Mouse (Mus musculus): Measurements from ENCODE around the gene Coro6.

Coro6 gene

DNA sequence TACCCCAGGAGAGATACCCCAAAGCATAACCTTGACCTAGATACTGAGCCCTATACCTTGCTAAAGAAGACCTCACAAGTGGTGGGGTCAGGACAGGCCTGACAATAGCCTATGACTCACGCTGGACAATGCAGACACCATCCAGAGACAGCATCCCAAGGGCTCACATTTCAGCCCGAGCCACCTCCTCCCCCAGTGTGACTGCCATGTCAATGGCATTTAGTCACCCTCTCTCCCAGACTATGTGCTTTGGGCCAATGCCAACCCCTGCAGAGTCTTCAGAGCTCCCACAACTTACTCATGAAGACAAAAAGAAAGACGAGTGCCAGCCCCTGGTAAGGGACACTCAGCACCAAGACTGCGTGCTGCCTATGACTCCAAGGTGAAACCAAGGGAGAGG is 2.5 kb downstream of the Coro6 start:
- no peak for DNase-seq (ENCODE audit: low spot score in 2 of 2)

DNA sequence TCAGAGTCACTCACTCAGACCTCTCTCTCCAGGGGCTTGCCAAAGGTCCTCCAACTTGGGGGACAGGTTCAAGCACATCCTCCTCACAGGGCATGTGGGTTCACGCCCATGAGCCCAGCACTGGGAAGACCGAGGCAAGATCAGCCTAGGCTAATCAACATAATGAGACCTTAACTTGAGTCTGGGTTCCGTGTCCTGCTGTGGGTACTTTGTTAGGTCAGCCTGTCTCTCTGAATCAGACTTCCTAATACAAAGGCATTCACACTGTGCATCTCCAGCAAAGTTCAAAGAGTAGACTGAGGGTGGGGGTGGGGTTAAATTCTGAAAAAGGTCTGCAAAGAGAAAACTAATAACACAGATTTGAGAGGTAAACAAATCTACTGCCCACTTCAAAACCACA is 2.9 kb downstream of the Coro6 start:
- no peak for DNase-seq (ENCODE audit: low spot score in 2 of 2)

DNA sequence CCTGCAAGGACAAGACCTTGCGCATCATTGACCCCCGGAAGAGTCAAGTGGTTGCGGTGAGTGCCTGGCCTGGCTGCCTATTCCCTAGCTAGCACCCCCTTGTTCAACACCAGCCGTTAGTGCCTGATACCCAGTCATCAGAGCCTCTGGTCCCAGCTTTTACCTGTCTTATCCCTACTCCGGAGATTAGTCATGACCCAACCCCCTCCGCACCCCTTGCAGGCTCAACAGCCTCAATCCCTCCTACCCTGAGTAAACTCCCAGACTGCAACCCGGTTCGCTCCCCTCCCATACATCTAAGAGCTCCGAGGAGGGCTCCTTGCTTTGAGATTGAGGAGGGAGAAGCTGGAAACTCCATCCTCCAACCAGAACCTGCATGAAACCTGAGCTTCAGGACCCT is 4.3 kb downstream of the Coro6 start:
- no peak for DNase-seq (ENCODE audit: low spot score in 2 of 2)

DNA sequence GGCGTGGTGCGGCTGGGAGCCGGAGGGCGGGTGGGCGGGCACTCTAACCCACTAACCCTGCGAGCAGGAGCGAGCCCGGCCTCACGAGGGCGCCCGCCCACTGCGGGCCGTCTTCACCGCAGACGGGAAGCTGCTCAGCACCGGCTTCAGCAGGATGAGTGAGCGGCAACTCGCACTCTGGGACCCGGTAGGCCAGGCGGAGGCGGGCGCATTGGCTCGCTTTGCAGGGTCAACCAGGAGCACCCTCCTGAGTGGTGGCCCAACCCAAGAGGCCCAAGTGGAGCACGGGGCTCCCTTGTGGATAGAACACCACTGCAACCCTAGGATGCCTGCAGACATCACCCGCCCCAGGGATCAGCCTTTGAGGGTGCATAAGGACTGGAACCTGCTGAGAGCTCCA is 4.9 kb downstream of the Coro6 start:
- peak; percentile 61 to 75 for DNase-seq (ENCODE audit: low spot score in 2 of 2)

DNA sequence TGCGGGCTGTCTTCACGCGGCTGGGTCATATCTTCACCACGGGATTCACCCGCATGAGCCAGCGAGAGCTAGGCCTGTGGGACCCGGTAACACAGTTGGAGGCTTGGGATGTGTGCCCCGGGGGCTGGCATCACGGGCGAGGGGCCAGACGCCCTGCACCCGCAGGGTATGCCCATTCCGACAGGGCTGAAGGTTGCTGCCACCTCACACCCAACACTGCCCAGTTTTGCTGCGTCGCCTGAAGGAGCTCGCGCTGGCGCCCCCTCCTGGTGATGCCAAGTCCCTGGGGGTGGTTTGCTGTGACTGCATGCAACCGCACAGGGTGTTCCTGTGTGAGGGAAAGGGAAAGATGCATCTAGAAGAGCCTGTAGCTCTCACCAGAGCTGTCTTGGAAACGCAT is 5.6 kb downstream of the Coro6 start:
- peak; percentile 66 to 74 for DNase-seq (ENCODE audit: low spot score in 2 of 2)

DNA sequence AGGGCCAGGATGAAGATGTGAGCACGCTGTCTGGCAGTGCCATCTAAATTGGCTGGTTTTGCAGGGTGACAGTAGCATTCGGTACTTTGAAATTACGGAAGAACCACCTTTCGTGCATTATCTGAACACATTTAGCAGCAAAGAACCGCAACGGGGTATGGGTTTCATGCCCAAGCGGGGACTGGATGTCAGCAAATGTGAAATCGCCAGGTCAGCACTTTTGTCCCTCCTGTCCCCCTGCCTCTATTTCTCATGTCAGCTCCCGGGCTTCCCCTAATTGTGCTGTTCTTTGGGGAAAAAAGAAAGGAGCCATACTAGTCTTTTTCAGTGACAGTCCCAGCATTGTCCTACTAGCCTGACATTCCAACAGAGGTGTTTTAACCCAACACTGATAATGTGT is 6.2 kb downstream of the Coro6 start:
- no peak for DNase-seq (ENCODE audit: low spot score in 2 of 2)

DNA sequence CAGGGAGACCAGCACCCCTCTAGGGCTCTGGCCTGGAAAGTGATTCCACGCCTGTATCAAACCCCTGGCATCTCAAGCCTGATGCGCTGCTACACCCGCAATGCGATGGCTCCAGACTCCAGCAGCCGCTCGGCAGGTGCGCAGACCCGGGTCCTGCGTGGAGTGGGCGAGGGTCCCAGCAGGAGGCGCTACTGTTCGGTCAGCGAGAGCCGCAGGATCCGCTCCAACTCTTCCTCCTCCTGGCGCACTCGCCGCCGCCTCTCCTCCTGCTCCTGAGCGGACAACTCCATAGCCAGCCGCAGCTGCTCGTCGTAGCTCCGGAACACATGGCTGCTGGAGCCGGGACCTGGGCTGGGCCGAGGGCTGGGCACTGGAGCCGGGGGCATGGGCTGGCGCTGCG is 9.2 kb downstream of the Coro6 start:
- DNase-seq (ENCODE audit: low spot score in 2 of 2) = no peak

DNA sequence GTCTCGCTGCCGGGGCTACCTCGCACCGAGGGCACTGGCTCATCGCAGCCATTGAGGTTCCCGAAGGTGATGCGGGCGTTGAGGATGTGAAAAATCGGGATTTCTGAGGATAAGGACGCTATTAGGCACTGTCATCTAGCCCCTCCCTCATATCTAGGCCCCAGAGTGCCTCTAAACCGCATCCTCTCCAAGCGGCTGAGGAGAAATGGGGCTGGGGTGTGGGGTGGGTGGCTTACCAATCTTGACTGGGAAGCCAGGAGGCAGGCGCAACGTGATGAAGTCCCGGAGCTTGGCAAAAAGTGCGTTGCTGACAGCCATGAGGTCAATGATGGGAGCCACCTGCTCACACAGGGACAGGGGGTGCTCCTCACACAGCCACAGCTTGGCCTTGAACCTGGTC is 10.6 kb downstream of the Coro6 start:
- no peak for DNase-seq (ENCODE audit: low spot score in 2 of 2)

DNA sequence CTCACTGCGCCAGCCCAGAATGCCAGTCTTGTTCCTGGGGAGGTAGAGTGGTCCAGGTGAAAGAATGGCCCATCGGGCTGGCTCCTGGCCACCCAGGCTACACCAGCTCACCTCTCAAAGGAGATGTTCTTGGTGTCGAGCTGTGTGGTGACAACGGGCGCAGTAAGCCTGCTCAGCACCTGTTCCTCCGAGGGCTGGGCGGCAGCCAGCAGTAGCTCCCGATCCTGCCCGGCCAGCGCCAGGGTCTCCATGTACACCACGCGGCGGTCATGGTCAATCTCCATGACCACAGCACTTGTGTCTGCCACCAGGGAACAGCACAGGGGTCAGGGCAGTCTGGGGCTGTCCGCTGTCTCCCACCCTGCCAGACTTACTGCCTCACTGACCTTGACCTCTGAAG is 14.0 kb downstream of the Coro6 start:
- no peak for DNase-seq (ENCODE audit: low spot score in 2 of 2)

DNA sequence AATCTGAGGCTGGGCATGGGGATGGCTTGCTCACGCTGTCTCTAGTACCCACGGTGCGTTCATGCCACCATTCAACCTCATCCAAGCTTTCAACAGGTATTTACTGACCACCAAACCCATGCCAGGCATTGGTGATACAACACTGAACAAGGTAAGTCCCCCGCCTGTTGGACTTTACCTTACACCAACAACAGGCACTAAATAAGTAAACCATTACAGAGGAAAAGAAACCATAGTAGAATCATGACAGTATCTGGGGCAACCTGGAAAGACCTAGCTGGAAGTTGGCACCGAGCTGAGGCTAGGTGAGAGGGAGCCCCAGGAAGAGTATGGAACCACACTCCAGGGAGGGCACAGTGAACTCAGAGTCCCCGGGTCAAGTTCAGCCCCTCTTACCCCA is 14.7 kb downstream of the Coro6 start:
- DNase-seq (ENCODE audit: low spot score in 2 of 2) = no peak

DNA sequence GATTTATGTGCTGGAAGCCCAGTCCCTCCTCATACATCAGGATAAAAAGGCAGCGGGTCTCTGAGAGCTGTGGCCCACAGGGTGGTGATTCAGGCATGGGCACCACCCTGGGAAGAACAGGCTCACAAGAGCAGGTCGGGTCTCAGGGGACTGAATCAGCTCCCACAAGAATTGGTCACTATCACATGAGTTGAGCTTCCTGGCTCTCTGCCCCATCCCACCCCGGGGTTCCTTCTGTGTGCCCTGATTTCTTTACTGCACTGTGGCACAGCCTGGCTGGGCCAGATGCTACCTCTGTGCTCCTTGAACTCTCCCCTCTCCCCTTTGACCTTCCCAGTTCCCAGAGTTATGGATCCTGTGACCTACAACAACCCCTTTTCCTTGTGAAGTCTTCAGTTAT is 20.8 kb downstream of the Coro6 start:
- DNase-seq (ENCODE audit: low spot score in 2 of 2) = no peak

DNA sequence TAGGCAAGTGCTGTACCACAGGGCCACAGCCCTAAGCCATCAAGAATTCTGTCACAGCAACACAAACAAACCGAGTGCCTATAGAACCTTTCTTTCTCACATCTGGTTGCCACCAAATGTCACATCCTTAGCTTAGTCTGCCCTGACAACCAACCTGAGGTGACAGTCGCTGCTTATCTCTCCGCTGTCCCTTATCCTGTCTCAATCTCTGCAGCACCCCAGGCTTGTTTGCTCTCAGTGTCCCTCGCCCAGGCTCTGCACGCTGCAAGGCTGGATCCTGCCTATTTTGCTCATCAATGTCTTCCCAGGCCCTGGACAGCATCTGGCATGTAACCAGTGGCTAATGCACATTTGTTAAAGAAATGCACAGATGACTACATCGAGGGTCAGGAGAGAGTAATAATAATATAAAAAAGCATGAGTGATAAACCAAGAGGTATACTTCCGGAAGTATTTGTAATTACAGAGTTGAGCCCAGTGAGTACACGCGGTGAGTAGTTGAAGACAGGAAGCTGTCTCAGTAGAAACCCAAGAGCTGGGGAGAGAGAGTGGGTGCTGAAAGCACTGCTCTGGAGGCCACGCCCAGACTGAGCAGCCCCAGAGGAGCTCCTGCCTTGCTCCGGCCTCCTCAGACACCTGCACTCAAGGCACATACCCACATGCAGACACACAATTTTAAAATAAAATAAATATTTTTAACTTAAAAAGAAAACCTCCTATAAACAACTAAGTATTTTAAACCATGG is 21.5 kb downstream of the Coro6 start:
- DNase-seq (ENCODE audit: low spot score in 2 of 2) = no peak

DNA sequence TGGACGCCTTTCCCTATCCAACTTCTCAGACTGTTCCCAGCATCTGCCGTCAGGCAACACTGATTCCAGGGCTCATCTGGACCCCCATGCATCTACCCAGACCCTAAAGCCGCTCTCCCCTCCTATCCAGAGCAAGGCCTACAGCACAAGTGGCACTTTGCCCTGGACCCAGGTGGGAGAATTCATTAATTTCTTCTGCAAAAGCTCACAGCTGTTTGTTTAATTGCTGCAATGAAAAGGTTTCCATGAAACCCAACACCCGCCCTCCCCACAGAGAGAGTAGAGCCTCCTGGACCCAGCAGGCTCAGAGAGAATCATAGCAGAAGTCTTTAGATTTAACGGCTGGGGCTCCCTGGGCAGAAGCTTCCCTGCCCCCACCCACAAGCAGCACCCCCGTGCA is 23.0 kb downstream of the Coro6 start:
- no peak for DNase-seq (ENCODE audit: low spot score in 2 of 2)

DNA sequence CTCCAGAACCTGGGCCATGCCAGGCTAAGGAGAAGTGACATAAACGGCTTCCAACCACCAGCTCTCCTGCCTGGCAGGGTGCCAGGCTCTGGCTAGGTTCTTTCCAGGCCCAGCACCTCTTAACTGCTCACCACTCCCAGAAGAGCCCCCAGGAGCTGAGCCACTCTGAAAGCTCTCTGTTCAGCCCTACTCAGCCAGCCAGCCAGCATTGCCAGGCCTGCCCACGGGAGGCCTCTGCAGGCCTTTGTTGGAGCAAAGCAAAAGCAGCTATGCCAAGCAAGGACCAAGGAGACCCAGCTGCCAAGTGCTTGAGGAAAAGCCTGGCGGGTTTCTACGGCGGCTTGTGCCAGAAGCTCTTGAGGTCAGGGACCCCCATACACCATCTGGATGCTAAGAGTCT is 24.6 kb downstream of the Coro6 start:
- no peak for DNase-seq (ENCODE audit: low spot score in 2 of 2)

DNA sequence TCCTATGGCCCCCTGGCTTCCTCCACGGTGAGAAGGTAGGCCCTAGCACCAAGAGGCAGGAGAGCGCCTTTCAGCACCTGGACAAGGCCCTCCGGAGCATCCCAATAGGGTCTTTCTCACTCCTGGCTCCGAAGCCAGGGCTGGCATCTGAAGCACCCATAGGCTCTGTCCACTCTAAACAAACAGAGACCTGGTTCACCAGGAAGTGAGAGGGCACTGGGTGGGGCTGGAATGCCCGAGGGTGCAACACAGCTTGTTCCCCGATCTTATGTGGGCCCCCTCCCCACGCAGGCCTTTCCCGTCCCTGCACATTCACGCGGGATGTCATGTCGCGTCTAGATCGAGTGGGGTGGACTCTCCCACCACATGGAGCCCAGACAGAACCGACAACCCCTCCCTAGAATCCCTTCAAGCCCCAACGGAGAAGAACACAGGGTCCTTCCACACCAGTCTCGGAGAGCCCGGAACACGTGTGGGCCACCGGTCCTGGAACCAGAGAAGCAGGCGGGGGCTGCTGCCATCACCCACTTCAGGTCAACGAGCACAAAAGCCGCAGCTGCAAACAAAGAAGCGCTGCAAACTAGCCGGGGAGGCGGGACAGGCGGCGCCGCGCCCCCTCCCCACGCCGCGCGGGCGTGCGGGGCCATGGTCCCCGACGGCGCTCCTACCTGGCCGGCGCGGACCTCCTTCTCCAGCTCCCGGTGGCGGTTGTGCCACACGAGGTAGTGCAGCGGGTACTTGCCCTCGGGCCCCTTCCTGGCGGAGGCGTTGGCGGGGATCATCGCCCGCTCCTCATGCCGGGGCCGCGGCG is 26.8 kb downstream of the Coro6 start:
- no peak for DNase-seq (ENCODE audit: low spot score in 2 of 2)

DNA sequence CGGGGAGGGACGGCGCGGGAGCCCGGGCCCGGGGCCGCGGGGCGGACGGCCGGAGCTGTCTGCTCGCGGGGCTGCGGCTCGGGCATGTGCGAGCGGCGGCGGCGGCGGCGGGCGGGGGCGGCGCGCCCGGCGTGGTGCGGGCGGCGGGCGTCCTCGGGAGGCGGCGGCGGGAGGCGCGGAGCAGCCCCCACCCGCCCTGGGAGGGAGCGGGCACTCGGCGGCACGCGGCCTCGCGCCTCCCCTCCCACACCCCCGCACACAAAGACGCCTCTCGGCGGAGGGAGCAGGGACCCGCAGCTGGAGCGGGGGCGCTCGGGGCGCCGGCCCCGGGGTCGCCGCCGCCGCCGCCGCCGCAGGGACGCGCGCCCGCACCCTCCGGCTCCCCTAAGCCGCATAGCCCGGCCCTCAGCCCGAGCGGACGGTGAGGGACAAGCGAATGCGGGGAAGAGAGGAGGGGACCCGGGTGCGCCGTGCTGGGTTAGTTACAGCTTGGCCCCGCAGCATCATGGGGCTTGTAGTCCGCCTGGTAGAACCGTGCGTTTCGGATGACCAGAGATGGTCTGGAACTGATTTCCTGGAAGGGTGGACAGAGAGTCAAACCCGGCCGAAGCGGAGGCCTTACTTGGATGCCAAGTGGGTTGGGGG is 27.5 kb downstream of the Coro6 start, which contains the start of gene Ankrd13b:
Ankrd13b (minus strand) TSS at position 88 of the 645 bp plus-strand sequence.
- DNase-seq (ENCODE audit: low spot score in 2 of 2) = peak in 1 of 2 experiments; percentile 35

DNA sequence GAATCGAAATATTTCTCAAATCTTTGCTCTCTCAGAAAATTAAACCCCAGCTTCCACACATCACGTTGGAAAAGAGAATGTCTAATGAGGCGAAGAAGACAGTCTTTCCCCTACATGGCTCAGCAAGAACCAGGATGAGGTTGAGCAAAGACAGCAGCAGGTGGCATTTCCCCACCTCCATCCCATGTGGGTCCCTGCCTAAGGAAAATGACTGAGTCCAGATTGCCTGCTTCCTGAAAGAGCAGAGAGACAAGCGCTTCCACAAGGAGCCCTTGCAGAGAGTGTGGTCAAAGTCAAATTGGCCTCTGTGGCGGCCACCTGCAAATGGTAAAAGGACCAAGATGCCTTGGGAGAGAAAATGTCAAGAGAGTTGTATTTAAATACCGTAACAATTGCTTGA is 28.2 kb downstream of the Coro6 start:
- DNase-seq (ENCODE audit: low spot score in 2 of 2) = no peak

DNA sequence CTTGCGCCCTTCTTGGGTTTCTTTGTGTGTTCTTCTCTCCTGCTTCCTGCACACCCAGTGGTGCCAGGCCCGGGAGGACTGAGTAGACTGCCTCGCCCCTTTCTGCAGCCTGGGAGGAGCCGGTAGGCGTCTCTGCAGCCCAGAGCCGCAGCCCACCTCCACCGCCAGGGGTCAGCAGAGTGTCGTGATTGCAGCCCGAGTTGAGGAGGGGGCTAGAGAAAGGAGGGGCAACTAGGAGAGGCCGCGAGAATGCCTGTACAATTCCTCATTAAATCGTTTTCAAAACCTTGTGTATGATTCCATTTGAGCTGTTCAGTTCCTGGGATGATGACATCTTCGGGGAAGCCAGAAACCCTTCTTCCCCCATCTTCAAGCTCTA is 28.9 kb downstream of the Coro6 start:
- DNase-seq (ENCODE audit: low spot score in 2 of 2) = peak; percentile 74 to 85

DNA sequence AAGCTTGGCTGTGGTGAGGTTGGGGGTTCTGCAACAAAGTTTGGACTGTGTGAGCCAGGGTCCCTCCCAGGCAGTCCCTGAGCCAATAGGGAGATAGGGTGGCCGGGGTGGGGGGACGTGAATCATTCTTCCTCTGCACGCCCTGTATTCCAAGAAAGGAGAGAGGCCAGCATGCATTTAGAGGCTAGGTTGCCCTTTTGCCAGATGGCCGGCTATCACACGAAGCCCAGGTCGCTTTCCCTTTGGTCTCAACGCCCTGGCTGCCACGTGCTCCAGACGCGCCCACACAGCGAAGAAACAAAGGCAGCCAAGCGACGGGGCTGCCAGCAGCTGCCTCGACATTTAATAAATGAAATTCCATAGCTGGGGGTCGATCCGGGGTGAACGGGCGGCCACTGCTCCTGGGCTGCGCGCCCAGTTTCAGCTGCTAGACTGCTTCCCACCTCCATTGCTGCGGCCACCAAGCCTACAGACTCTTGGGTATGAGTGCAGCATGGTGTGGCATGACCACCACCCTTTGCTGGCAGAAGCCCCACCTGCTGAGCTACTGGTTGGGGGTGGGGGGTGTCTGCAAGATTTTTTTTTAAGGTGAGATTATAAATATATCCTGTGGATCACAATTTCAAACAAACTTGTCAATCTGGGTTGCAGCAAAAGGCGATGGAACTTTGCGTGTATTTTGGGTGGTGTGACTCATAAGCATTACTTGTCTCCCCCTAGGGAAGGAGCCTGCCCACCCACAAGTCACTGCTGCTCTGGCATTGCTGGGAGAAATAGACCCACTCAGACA is 29.5 kb downstream of the Coro6 start:
- DNase-seq (ENCODE audit: low spot score in 2 of 2) = no peak

DNA sequence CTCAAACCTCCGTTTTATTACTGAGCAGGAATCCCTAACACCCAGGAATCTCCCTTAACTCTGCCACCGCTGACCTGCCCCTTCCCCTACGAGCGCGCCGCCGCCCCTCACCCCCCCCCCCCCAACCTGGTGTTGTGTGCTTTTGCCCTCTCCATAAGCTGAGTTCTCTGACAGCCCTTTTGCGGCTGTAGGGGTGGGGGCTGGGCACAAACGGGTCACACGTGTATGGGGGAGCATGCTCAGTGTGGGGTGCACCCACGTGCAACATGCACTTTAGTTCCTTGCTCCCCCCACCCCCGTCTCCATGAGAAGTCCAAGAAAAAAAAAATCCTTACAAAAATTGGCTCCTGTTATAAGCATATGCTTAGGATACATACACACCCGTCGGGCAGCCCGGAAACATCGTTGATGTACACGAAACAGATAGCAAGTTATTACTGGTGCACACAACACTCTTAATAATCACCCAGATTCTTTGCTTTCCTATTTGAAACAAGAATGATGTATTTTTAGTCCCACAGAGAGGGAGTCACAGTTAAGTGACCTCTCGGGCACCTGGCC is 30.2 kb downstream of the Coro6 start:
- DNase-seq (ENCODE audit: low spot score in 2 of 2) = no peak

DNA sequence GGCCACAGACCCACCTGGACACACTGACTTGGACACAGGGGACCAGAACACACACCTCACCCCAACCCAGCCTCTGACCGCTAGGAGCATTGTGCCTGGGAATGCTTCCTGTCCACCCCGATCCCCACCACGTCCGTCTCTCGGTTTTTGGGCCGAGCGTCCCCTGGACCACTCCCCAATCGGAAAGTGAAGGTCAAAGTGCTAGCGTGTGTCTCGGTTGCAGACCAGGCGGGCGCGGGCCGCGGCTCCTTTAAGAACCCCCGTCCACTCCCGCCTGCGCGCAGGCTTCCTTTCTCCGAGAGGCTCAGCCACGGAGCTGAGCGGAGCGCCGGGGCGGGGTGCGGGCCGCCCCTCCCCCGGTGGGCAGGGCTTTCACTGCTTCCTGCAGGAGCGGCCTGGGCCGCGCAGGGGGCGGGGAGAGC is 30.7 kb downstream of the Coro6 start:
- peak; percentile 81 to 82 for DNase-seq (ENCODE audit: low spot score in 2 of 2)

Measured in spleen, postnatal 14 days (tissue).